Mouse (Mus musculus): Measurements from ENCODE around the gene Mthfr.

- TF ChIP-seq CTCF (IDR thresholded peaks at IDR 0.05; ENCODE audit: low read depth) (no peak), EP300 (optimal IDR thresholded peaks at IDR 0.05) (no peak)
Observed at GRCm38 (mm10) chr4:148035440-148035839, 3.4 kb upstream of the Mthfr start.

Data from stomach, postnatal 0 days (tissue).